Mouse (Mus musculus) left cerebral cortex, postnatal 36 days (tissue): ENCODE data around the gene Kptn. TPM values are rescaled to one million over a fixed set of nuclear protein-coding genes. Genes with fewer than 3 reads are reported as not detected.
A peak's percentile ranks its signal among the peaks of the same experiment; 100 is the strongest.

Source experiments
- DNase-seq, 2 experiments: peaks; one replicate each; pipeline ENCODE4 v3.0.0; 2021 to 2022; ENCODE audit warnings: low spot score in 2 of 2, mixed read lengths in 1 of 2
- intact Hi-C: fragments of 180-260 bp; cut with DNase I; formaldehyde crosslinking; loops from one replicate; pipeline ENCODE4 v1.15.1; 2025
- total RNA-seq, 2 experiments: library from RNA; stranded (reverse); gene quantifications; 2 replicates each; pipeline ENCODE4 v1.2.3; 2021

The Kptn gene
- total RNA-seq, 2 experiments from 2014 or later, result 40.9 to 44.9 TPM

DNA sequence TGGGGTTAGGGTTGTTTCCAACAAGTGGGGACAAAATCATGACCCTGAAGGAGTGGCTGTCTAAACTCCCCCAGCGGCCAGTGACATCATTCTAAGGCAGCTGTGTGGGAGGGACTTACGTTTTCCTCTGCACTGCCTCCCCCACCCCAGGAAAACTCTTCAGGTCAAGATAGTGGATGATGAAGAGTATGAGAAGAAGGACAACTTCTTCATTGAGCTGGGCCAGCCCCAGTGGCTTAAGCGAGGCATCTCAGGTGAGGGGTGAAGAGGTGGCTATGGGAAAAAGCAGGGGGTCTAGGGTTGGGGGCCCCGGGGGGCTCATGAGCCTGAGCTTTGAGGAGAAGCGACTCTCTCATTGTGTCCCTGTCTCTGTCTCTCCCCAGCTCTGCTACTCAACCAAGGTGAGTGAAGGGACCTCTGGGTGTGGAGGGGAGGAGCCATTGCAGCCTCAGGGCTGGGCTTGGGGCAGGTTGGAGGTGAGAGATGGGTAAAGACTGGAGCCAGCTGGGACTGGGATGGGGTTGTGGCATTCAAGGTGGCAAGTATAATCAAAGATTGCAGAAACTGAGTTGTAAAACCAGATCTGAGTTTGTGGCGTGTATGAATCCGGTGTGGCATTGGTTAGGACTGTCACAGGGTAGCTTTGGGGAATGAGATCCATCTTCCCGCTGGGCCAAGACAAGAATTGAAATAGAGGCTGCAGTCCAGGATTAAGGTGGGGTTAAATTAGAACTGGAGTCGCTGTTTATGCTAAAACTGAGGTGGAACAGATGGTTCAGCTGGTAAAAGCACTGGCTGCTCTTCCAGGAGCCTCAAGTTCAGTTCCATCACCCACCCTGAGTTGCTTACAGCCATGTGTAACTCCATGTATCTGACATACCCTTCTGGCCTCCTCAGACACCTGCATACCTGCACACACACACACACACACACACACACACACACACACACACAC lies 30.8 kb downstream of the Kptn start:
- DNase-seq, result no peak
- intact Hi-C loops, result loop anchor here (10.0 kb wide), 1 partner anchor 166 kb away; no protein-coding TSS in a partner anchor

DNA sequence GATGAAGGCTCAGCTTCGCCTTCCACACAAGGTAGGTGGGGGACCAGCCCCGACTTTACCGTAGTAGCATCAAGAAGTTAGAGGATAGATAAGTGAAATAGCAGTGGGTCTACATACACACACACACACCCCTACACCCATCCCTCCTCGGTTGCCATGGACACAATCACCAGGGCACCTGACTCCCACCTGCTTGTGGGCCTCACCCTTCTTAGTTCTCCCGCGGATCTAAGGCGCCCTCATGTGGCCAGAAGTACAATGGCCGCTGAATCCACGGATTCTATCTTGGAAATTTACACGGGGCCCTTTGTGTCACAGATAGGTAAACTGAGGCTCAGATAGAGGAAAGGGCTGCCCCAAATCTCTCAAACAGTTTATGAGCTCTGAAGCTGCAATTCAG lies 33.8 kb downstream of the Kptn start:
- DNase-seq, result peak; percentile 65 to 68
- intact Hi-C loops, result loop anchor here (10.0 kb wide), 1 partner anchor 169 kb away; no protein-coding TSS in a partner anchor

DNA sequence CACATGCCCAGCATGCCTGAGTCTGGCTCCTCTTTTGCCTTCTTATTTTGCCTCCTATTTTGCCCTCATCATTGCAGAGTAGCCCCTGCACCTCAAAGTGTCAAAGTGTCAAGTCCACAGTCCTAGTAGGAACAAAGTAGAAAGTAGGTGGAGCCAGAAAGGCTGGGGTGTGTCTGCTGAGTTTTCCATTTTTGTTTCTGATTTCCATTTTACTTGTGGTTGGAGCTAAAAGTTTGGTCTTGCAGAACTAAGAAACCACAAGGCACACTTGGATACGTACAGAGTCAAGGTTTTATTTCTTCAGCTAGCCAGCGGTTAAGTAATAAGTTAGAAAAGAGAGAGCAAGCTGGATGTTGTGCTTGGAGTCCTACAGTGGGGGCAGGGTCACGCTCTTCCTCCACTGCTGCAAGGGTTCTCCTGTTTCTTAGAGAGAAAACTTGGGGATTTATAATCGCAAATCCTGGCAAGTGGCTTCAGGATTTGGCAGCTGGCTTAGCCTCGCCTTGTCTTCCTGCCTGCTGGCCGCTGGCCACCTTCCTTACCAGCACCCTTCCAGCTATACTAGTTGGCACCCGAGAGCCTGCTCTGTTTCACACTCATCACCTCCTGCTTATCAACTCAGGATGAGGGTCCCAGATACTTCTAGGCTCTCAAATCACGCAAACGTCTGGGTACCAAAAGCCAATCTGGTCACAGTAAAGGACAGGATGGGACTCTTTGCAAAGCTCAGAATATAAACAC lies 35.6 kb downstream of the Kptn start:
- peak in 1 of 2 experiments; percentile 67 for DNase-seq
- intact Hi-C loops, result loop anchor here (5.0 to 10.0 kb wide), 2 partner anchors 33 to 171 kb away; no protein-coding TSS in a partner anchor

DNA sequence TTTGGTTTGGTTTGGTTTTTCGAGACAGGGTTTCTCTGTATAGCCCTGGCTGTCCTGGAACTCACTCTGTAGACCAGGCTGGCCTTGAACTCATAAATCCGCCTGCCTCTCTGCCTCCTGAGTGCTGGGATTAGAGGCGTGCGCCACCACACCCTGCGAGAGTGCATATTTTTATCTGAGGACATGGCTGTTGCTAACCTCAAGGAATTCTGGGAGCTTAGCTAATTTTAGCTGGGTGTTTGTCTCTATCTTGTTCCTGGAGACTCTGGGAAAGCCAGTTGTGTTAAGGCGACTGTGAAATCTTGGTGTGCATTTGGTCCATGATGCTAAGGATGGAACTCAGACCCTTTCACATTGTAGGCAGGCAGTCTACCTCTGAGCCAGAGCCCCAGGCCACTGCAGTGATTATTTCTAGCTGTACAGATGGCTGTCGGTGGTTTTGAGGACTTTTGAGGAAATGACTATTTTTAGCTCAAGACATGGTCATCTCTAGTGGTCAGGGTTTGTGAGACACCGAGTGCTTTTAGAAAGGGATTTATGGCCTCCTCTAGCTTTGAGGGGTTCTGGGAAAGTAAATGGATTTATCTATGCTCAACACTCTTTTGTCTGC lies 36.5 kb downstream of the Kptn start:
- DNase-seq, result no peak
- intact Hi-C loops, result loop anchor here (5.0 to 10.0 kb wide), 2 partner anchors 34 to 171 kb away; no protein-coding TSS in a partner anchor

DNA sequence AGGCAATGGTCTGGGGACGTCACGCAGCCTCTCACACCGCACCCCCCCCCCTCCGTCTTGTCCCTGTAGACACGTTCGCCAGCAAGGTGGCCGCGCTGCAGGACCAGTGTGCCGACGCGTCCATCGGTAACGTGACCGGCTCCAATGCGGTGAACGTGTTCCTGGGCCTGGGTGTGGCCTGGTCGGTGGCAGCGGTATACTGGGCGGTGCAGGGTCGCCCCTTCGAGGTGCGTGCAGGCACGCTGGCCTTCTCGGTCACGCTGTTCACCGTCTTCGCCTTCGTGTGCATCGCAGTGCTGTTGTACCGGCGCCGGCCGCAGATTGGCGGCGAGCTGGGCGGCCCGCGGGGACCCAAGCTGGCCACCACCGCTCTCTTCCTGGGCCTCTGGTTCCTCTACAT lies 39.0 kb downstream of the Kptn start:
- no peak for DNase-seq
- intact Hi-C loops, result loop anchor here (5.0 to 10.0 kb wide), 2 partner anchors 36 to 174 kb away; no protein-coding TSS in a partner anchor

DNA sequence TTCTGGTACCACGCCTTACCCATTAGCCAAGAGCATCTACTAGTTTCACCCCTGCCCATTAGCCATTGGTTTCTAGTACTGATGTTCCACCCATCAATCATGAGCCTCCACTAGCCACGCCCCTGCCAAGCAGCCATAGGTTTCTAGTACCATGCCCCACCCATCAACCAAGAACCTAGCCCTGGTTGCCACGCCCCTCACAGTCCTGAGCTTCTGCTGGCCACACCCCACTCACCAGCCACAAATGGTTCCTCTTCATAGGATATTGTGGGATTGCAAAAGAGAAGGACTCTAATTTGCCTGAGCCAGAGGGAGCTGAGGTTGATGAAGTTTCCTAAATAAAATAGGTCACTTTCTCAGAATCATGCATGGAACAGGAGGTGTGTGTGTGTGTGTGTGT lies 41.0 kb downstream of the Kptn start:
- intact Hi-C loops, result no loop called here
- no peak for DNase-seq

DNA sequence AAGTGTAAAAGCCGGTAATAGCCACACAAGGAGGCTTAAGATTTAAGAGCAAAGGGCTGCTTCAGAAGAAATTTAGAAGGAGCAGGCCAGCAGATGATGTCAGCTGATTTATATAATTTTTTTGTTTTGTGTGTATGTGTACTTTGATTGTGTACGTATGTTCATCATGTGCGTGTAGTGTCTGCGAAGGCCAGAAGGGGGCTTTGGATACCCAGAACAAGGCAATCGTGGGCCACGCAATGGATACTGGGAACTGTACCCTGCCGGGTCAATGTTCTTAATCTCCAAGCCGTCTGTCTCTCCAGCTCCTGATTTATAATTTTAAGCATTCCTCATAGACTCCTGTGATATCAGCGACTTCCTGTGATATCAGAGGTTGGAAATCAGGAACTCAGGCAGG lies 41.6 kb downstream of the Kptn start:
- intact Hi-C loops, result no loop called here
- no peak for DNase-seq

DNA sequence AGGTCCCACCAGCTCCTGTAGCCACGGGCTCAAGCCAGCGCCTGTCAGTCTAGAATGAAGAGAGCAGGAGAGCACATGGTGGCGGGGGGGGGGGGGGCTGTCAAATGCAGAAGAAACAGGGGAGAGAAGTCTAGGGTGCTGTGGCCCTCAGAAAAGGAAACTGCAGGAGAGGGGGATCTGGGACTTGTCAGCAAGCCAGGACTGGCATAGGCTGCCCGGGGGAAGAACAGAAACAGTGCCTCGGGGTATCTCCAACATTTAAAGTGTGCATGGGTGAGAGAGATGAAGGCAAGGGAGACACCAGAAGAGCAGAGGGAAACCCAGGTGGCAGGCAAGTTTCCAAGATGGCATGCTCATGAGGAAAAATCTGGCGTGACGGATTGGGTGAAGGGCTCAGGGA lies 42.3 kb downstream of the Kptn start:
- DNase-seq, result no peak
- intact Hi-C loops, result no loop called here

DNA sequence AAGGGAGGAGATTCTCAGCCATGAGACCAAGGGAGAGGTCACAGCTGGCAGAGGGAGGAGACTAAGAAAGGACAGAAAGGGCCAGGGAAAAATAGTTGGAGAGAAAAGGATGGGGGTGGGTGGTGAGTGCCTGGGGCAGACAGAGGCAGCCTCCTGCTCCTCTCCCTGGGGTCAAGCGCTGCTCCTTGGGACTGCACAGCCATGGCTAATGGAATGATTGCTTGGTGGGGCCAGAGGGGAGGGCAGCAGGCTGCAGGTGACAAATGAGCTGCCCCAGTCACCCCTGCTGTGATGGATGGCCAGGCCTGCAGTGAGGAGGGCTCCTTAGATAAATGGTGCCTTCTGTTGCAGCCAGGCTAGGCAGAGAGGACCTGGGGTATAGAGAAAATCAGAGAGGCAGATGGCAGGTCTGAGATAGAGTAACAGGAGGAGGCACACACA lies 52.5 kb downstream of the Kptn start:
- DNase-seq, result no peak
- intact Hi-C loops, result no loop called here

DNA sequence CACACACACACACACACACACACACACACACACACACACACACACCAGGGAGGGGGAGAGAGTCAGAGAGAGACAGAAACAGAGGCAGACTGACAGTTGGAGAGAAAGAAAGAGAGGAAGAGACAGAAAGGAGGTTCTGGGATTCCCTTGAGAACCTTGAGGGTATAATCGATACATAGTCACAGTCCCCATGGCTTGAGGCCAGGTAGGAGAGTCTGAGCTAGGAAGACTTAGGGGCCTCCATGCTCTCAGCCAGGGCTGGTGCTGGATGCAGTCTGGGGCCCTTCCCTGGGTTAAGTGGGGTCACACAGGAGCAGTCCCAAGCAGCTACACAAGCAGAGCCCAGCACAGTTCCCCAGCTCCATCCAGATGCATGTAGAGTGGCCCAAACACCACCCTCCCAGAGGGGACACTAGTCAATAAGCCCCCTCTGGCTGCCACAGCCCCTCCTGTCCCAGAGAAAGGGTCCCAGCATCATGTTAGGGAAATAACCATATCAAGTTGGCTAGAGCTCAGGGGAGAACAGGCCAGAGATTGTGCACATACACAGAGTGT lies 53.0 kb downstream of the Kptn start:
- no peak for DNase-seq
- intact Hi-C loops, result no loop called here

DNA sequence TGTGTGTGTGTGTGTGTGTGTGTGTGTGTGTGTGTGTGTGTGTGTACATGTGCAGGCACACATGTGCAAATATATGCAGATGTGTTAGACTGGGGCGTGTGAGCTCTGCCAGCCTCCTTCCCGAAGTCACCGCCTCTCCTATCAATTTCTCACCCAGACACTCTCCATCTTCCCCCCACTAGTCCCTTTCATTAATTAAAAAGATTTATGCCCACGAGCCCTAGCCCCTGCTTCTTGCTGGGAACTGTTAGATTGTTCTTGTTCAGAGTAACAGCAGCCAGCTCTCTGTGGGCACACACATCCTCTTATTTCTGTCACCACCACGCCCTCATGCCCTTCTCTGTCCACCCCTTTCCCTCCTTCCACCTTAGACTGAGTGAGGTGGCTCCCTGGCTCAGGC lies 53.5 kb downstream of the Kptn start:
- DNase-seq, result no peak
- intact Hi-C loops, result no loop called here

DNA sequence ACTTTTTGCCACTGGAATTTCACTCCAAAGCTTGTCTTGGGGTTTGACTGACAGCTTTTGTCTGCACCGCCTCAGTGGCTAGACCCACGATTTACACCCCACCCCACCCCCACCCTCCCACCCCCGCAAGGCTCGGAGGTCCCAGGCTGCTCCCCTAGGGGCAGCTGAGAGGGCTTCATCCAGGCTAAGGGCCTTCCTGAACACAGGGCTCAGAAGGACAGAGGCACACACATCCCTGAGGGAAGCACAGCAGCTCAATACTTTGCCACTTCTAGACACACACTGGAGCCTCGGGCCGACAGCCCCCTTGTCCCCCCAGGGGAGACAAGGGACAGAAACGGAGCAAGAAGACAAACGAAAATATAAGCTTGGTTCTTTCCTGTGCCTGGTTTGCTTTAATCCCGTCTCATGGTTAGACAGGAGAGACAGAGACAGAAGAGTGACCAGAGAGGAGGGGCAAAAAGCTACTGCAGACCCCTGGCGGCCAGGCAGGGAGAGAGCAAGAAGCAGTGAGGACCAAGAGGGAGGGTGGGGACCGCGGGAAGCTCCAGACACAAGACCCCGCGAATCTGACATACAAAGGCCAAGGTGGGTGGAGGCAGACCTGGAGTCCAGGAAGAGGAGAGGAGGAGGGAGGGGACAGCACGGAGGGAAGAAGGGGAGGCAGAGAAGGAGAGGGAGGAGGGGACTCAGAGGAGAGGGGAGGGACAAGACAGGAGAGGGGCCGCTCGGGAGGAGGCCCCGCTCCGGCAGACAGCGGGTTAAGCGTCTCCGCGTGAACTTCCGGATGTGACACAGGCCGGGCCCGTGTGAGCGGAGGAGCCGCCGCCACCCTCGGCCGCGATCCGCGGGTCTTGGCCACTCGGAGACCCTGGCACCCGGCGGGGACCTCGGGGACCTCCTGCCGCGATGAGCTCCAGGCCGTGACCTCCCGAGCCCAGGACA lies 55.2 kb downstream of the Kptn start, which contains the start of gene Meis3:
Meis3 (plus strand) TSS at position 494 of the 945 bp plus-strand sequence.
- peak in 1 of 2 experiments; percentile 75 for DNase-seq
- intact Hi-C loops, result no loop called here

DNA sequence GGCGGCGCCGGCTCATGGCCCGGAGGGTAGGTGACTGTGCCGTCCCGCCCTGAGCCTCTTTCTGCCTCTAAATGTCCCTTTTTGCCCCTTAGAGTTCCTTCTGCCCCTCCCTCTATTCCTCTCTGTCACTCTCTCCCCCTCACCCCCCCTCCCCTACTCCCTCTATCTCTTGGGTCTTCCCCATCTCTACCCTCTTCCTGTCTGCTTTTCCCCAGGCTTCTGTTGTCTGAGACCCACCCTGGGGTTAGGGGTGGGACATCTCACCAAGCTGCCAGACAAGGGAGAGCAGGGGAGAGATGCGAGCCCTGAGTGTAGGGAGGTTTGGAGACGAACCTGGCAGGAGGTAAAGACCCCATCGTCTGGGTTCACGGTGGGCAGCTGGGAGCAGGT lies 55.8 kb downstream of the Kptn start:
- intact Hi-C loops, result no loop called here
- DNase-seq, result no peak

Other genes with a start within 250 kb of the Kptn start
- not detected for gene Crx, start 239.9 kb upstream of the Kptn start, total RNA-seq
- gene Crxos, start 237.3 kb upstream of the Kptn start, total RNA-seq, result under 1 TPM in 1 of 2 experiments, not detected in 1; 0.27 TPM
- gene Selenow, start 197.5 kb upstream of the Kptn start, total RNA-seq, result 1,000 to 10,000 TPM; 1,151 to 1,335 TPM
- gene Nop53, start 173.8 kb upstream of the Kptn start, total RNA-seq, result 100 to 1,000 TPM; 113 to 130 TPM
- 1 to 10 TPM; 3.5 to 6.8 TPM for gene Ehd2, start 152.3 kb upstream of the Kptn start, total RNA-seq
- 10 to 100 TPM; 11.4 to 17.3 TPM for gene Bicra, start 72.0 kb upstream of the Kptn start, total RNA-seq
- under 1 TPM; 0.64 to 0.88 TPM for gene Zfp541, start 58.1 kb upstream of the Kptn start, total RNA-seq
- gene Napa, start 21.4 kb upstream of the Kptn start, total RNA-seq, result 100 to 1,000 TPM; 269 to 307 TPM
- 100 to 1,000 TPM; 242 to 273 TPM for gene Slc8a2, start 9.9 kb downstream of the Kptn start, total RNA-seq
- 10 to 100 TPM; 37.3 to 40.9 TPM for gene Meis3, start 55.2 kb downstream of the Kptn start, total RNA-seq
- gene Dhx34, start 102.1 kb downstream of the Kptn start, total RNA-seq, result 10 to 100 TPM; 11.2 to 13.1 TPM
- under 1 TPM; 0.61 to 0.74 TPM for gene C5ar2, start 124.3 kb downstream of the Kptn start, total RNA-seq
- 1 to 10 TPM in 1 of 2 experiments, under 1 TPM in 1; 0.54 to 2.5 TPM for gene C5ar1, start 139.6 kb downstream of the Kptn start, total RNA-seq
- gene Inafm1, start 153.7 kb downstream of the Kptn start, total RNA-seq, result 10 to 100 TPM; 32.1 to 33.5 TPM
- 10 to 100 TPM; 75.4 to 87.2 TPM for gene Ccdc9, start 166.9 kb downstream of the Kptn start, total RNA-seq
- gene Bbc3, start 188.5 kb downstream of the Kptn start, total RNA-seq, result 10 to 100 TPM; 11.9 to 14.6 TPM